18 mouse cellular contexts compared by ENCODE assay signal in genomic region chr11:14174594-14174993, GRCm38 (mm10).
"Had no signal": no experiment of that assay in that cellular context is flagged by ENCODE, and none has a peak within 500 bp of the region (broad histone marks: within the 10 kb centered on the region; RNA-seq: fewer than 3 reads in every experiment).

No protein-coding gene starts in this region.

- H3K4me2 ChIP-seq: lung, embryonic 15.5 days; midbrain, embryonic 12.5 days had no signal

- H3K9me3 ChIP-seq: lung, embryonic 15.5 days; midbrain, embryonic 12.5 days had no signal

- H3K27me3 ChIP-seq: lung, embryonic 15.5 days had no signal

- H3K4me1 ChIP-seq: lung, embryonic 15.5 days; midbrain, embryonic 10.5 days; midbrain, embryonic 12.5 days had no signal

- H3K36me3 ChIP-seq: lung, embryonic 15.5 days; midbrain, embryonic 10.5 days; midbrain, embryonic 12.5 days had no signal

- H3K9ac ChIP-seq: liver, embryonic 14.5 days; lung, embryonic 15.5 days; midbrain, embryonic 12.5 days had no signal

- DNase-seq: lung, adult 18-20 months; lung, postnatal 4 days; midbrain, embryonic 14.5 days; retina, postnatal 1 day; right cerebral cortex, adult 18-20 months; right cerebral cortex, postnatal 25 days; right cerebral cortex, postnatal 4 days; spleen, adult 18-20 months; thymus, adult 18-20 months; thymus, postnatal 14 days; thymus, postnatal 36 days had no signal

- H3K4me3 ChIP-seq: lung, embryonic 15.5 days; midbrain, embryonic 10.5 days; midbrain, embryonic 12.5 days; myocyte had no signal

- H3K27ac ChIP-seq: liver, embryonic 14.5 days; lung, embryonic 15.5 days; midbrain, embryonic 10.5 days; midbrain, embryonic 12.5 days had no signal

- ATAC-seq: lung, postnatal 0 days; midbrain, embryonic 16.5 days had no signal
